Mouse (Mus musculus) ES-Bruce4 (cell line): ENCODE data around the gene Cntln.

Experiments
- CTCF ChIP-seq: IDR thresholded peaks from one replicate; pipeline ENCODE4 v1.8.1; 2011; ENCODE audit warnings: low read depth, low read length
- EP300 ChIP-seq: IDR thresholded peaks from 2 replicates; pipeline ENCODE4 v1.6.1; 2011; ENCODE audit warnings: low read depth, low read length; ENCODE audit not compliant: insufficient read depth
- POLR2A ChIP-seq: IDR thresholded peaks from one replicate; pipeline ENCODE4 v1.8.1; 2011; ENCODE audit warnings: low read length; ENCODE audit not compliant: insufficient read depth

- peak; percentile 35 for TF ChIP-seq CTCF
- no peak for TF ChIP-seq POLR2A
- TF ChIP-seq EP300, result no peak
Measured at GRCm38 (mm10) chr4:84836979-84837378, 47.1 kb upstream of the Cntln start.
